Mouse (Mus musculus): ENCODE measurements at regions not wholly inside any gene's neighbourhood (a gene's known extent, or its start where the extent isn't known, plus 50 kb on each side); places are given as distances from the start of the nearest gene placed in this dataset.
A peak's percentile ranks its signal among the peaks of the same experiment; 100 is the strongest.

DNA sequence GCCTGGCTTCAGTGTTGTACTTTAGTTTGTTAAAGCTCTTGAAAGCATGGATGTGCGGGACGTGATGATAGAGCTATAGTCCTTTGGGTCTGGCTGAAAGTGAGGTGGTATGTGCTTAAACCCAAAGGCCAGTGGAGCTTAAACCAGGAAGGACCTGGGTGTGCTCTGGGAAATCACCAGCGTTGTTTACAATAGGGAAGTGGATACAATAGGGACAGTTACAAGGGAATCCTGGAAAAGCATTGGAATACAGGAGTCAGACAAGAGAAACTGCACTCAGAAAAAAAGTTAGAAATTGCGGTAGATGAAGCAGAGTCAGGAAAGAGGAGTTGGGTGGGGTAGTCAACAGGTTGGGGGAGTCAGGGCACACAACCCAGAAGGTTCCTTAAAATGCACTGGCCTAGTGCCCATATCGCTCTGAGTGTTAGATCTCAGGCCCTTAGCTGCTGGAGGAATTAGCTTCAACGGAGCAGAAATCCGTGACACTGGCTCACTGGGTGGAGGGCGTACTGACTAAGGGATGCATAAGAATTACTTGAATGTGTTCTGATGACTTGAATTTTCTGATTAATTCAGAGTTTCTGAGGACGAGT lies 82.4 kb upstream of the Zfp366 start:
- ATAC-seq (ENCODE audit: low FRiP score, low read depth) (no peak), DNase-seq (ENCODE audit: low spot score) (no peak)
- 86% methylated on average over 9 of the region's 9 CpGs for WGBS

DNA sequence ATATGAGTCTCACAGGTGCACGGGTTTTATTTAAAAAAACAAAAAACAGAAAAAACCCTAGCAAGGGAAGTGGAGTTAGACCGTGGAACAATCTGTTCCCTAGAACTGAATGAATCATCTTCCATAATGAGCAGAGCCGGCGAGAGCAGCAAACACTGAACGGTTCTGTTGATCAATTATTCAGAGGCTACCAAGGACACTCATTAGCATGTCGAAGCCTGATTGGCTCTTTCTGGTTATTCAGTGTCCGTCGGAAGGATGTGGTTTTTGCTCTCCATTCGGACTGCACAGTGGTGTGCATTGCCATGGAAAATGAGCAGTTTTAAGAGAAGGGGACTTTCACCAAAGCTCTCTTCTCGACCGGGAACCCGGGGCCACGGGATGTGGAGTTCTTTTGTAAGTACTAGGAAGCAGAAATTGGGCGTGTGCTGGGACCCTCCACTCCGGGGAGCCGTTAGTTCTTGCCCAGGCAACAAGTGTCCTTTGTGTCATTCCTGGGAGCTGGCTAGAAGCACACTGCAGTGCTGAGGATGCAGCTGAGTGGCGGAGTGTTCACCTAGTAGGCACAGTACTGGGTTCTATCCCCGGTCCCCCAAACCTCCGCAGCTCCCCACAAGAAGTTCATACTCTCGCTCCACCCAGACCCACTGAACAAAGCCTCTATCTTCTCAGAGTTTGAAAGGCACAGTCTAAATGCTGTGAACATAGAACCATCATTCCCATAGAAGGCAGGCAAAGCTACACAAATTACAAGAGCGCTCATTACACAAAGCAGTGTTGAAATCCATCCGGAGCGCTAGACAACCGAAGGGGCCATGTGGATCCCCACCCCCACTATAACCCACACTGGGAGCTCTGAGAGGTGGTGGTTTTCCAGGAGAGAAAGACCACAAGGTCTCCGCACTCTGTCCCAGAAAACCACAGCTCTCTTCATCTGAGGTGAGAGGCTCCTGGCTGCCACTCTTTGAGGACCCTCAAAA lies 83.9 kb upstream of the Zfp366 start:
- Histone ChIP-seq H3K4me1 (ENCODE audit: control insufficient read depth, insufficient read depth, low read length) (no peaks in the 10 kb centered on the region), H3K27me3 (ENCODE audit: control insufficient read depth, insufficient read depth, low read length) (no peaks in the 10 kb centered on the region), H3K36me3 (ENCODE audit: control insufficient read depth, insufficient read depth, low read length) (no peaks in the 10 kb centered on the region), H3K9ac (ENCODE audit: low read depth, low read length, severe bottlenecking) (no peak overlapping the region), H3K9me3 (ENCODE audit: control insufficient read depth, low read length) (no peaks in the 10 kb centered on the region), H3K4me2 (replicated peaks; ENCODE audit: low read depth, low read length, severe bottlenecking) (0 out of 2 replicates have a peak overlapping the region, but pooled peaks have one; percentile 11), H3K27ac (replicated peaks; ENCODE audit: low read depth, low read length) (no peak overlapping the region), H3K4me3 (replicated peaks; ENCODE audit: low read length) (no peak overlapping the region)
- DNase-seq (ENCODE audit: low spot score), result no peak
- TF ChIP-seq POLR2A (IDR thresholded peaks at IDR 0.05; ENCODE audit: borderline replicate concordance, extremely low read depth, insufficient read depth, insufficient read length), result no peak
- ATAC-seq (ENCODE audit: low FRiP score, low read depth), result peak; percentile 19; the same call in 1 of the 2 replicates
- WGBS, result 62% methylated on average over 25 of the region's 25 CpGs

More for the DNA sequence above, 82.4 kb upstream of the Zfp366 start:
- H3K4me2 ChIP-seq (replicated peaks; ENCODE audit: low read depth, low read length, severe bottlenecking), result no peak overlapping the region
- no peak overlapping the region for H3K9ac ChIP-seq (ENCODE audit: low read depth, low read length, severe bottlenecking)
- H3K4me3 ChIP-seq (replicated peaks; ENCODE audit: low read length), result no peak overlapping the region
- no peak for TF ChIP-seq POLR2A (IDR thresholded peaks at IDR 0.05; ENCODE audit: borderline replicate concordance, extremely low read depth, insufficient read depth, insufficient read length)
- no peak overlapping the region for H3K27ac ChIP-seq (replicated peaks; ENCODE audit: low read depth, low read length)
- no peaks in the 10 kb centered on the region for H3K36me3 ChIP-seq (ENCODE audit: control insufficient read depth, insufficient read depth, low read length)
- no peaks in the 10 kb centered on the region for H3K27me3 ChIP-seq (ENCODE audit: control insufficient read depth, insufficient read depth, low read length)
- no peaks in the 10 kb centered on the region for H3K4me1 ChIP-seq (ENCODE audit: control insufficient read depth, insufficient read depth, low read length)
- H3K9me3 ChIP-seq (ENCODE audit: control insufficient read depth, low read length), result no peaks in the 10 kb centered on the region

GRCm38 (mm10) chr13:99099794-99100429 lies 84.7 kb upstream of the Zfp366 start:
- no peak overlapping the region for H3K27ac ChIP-seq (replicated peaks; ENCODE audit: low read depth, low read length)
- no peak overlapping the region for H3K4me2 ChIP-seq (replicated peaks; ENCODE audit: low read depth, low read length, severe bottlenecking)
- 72% methylated on average over 6 of the region's 6 CpGs for WGBS

DNA sequence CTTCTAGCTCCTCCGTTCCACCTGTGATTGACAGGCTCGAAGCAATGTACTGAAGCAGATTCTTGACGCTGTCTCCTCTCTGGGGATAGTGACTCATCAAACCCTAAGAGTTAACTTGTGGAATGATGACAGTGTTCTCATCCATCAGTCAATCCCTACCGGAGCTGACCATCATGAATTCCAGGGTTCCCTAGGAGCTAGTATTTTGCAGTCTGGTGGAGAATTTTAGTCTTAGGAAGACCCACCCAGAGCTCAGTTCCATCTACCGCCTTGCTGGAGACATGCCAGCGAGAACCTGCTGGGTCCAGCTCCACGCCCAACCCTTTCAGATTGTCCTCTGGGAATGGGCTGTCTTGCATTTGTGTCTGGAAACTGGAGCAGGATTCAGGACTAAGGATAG lies 85.4 kb upstream of the Zfp366 start:
- no peak for TF ChIP-seq POLR2A (IDR thresholded peaks at IDR 0.05; ENCODE audit: borderline replicate concordance, extremely low read depth, insufficient read depth, insufficient read length)
- no peak for DNase-seq (ENCODE audit: low spot score)
- H3K4me1 ChIP-seq (ENCODE audit: control insufficient read depth, insufficient read depth, low read length), result no peaks in the 10 kb centered on the region
- no peak overlapping the region for H3K4me3 ChIP-seq (replicated peaks; ENCODE audit: low read length)
- H3K36me3 ChIP-seq (ENCODE audit: control insufficient read depth, insufficient read depth, low read length), result no peaks in the 10 kb centered on the region
- H3K27me3 ChIP-seq (ENCODE audit: control insufficient read depth, insufficient read depth, low read length), result no peaks in the 10 kb centered on the region
- 86% methylated on average over 7 of the region's 7 CpGs for WGBS
- no peaks in the 10 kb centered on the region for H3K9me3 ChIP-seq (ENCODE audit: control insufficient read depth, low read length)
- H3K4me2 ChIP-seq (replicated peaks; ENCODE audit: low read depth, low read length, severe bottlenecking), result no peak overlapping the region
- no peak overlapping the region for H3K9ac ChIP-seq (ENCODE audit: low read depth, low read length, severe bottlenecking)
- H3K27ac ChIP-seq (replicated peaks; ENCODE audit: low read depth, low read length), result no peak overlapping the region
- no peak for ATAC-seq (ENCODE audit: low FRiP score, low read depth)

More at GRCm38 (mm10) chr13:99099794-99100429, 84.7 kb upstream of the Zfp366 start:
- no peak overlapping the region for H3K9ac ChIP-seq (ENCODE audit: low read depth, low read length, severe bottlenecking)
- no peak overlapping the region for H3K4me3 ChIP-seq (replicated peaks; ENCODE audit: low read length)
- H3K27me3 ChIP-seq (ENCODE audit: control insufficient read depth, insufficient read depth, low read length), result no peaks in the 10 kb centered on the region
- TF ChIP-seq POLR2A (IDR thresholded peaks at IDR 0.05; ENCODE audit: borderline replicate concordance, extremely low read depth, insufficient read depth, insufficient read length), result no peak
- ATAC-seq (ENCODE audit: low FRiP score, low read depth) (no peak), DNase-seq (ENCODE audit: low spot score) (no peak)
- H3K36me3 ChIP-seq (ENCODE audit: control insufficient read depth, insufficient read depth, low read length), result no peaks in the 10 kb centered on the region
- no peaks in the 10 kb centered on the region for H3K9me3 ChIP-seq (ENCODE audit: control insufficient read depth, low read length)
- H3K4me1 ChIP-seq (ENCODE audit: control insufficient read depth, insufficient read depth, low read length), result no peaks in the 10 kb centered on the region
